Mouse (Mus musculus) heart, postnatal 14 days (tissue): Measurements from ENCODE around the gene Gpsm2. TPM values are rescaled to one million over a fixed set of nuclear protein-coding genes. Genes with fewer than 3 reads are reported as not detected.
A peak's percentile ranks its signal among the peaks of the same experiment; 100 is the strongest.
"Not testable (repeated sequence)": the region's sequence is repeated elsewhere in the genome, so short reads cannot be mapped to it uniquely, and the experiment has no call there.

ENCODE experiments used
- DNase-seq, 2 experiments: peaks; one replicate each; pipeline ENCODE4 v3.0.0; 2021 to 2022
- intact Hi-C: fragments of 180-260 bp; cut with DNase I; formaldehyde crosslinking; loops from one replicate; pipeline ENCODE4 v1.15.1; 2025
- total RNA-seq, 2 experiments: library from RNA; stranded (reverse); gene quantifications; 2 replicates each; pipeline ENCODE4 v1.2.3; 2021

The Gpsm2 gene
- total RNA-seq, 2 experiments from 2014 or later, result 3.7 to 5.1 TPM

DNA sequence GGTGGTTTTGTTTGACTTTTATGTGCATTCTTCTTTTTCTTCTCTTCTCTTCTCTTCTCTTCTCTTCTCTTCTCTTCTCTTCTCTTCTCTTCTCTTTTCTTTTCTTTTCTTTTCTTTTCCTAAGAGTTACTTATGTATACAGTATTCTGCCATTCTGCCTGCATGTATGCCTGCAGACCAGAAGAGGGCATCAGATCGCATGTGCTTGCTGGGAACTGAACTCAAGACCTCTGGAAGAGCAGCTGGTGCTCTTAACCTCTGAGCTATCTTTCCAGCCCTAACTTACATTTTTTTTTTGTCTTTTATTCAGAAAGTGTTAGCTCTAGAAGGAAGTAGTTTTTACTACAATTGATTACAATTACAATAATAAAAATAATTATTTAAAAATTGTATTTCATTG lies 61.2 kb downstream of the Gpsm2 start:
- intact Hi-C loops, result no loop called here

DNA sequence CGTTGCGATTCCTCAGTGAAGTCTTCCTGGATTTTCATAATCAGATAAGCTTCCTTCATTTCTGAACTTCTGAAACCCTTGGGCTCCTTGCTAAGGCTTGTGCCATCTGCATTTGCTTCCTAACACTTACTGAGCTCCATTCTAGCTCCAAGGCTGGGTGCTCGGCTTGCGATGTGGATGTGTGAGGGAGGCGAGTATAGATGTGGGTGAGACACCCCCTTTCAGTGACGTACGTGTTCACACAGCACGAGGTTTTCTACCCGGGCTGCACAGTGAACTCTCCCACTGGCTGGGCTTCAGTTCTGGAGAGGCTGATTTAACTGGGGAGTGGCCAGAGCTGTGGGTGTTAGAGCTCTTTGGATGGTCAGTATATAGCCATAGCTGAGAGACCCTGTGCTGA lies 63.5 kb downstream of the Gpsm2 start:
- no peak for DNase-seq
- intact Hi-C loops, result no loop called here

More for the DNA sequence above, 61.2 kb downstream of the Gpsm2 start:
- DNase-seq, result no peak

DNA sequence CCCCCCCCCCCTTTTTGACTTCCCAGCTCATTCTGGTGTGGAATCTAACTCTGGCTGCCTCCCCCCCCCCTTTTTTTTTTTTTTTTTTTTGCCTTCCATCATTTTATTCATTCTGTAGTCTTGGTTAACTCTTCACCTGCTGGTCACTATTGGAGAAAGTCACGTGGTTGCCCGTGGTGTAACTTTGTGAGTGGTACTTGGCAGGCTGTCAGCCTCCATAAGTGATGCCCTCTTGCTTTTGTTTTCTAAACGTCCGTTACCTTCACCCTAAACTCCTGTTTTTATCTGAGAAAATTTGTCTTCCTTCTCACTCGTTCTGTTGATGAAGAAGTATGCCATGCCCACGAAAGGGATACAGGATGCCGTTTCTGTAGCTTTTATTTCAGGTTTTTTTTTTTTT lies 66.6 kb downstream of the Gpsm2 start:
- no peak for DNase-seq
- intact Hi-C loops, result no loop called here

DNA sequence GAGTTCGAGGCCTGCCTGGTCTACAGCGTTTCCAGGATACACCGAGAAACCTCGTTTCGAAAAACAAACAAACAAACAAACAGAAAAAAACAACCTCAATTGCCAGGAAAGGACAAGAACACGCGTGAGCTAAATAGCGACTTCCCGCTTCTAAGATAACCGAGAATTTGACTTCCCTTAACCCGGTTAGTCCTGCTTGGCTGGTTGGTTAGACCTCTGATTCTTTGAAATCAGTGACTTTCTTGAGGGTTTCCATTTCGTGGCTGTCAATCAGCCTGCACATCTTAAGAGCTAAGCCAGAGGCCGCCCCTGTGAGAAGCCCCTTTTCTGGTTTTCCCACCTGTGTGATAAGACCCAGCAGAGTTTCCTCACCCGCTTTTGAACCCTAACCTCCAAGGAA lies 67.5 kb downstream of the Gpsm2 start:
- intact Hi-C loops, result loop anchor here (5.0 kb wide), 1 partner anchor 82 kb away; the partner anchor contains the start of gene Taf13
- no peak for DNase-seq

DNA sequence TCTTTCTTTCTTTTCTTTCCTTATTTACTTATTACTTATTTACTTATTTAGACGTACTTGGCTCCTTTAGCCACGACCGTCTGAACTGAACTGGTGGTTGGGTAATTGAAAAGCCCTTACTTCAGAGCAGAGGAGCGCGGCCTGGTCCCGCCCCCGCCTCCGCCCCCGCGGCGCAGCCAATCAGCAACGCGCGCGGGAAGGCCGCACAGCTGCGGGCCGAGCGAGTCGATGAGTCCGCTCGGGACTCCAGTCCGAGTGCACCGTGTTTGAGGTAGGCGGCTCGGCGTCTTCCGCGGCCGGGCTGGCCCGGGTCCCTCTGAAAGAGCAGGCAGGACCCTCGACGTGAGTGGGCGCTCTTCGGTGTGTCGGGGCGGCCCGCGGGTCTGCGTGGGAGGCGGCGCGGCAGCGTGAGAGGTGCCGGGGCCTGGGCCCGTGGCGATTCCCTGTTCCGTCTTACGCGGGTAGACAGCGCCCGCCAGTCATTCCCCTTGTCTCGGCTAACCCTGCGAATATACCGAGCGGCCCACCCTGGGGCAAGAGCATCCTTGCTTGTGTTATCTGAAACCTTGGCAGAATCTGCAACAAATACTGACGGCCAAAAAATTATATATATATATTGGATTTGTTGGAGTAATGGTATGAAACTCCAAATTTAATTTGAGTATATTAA lies 68.3 kb downstream of the Gpsm2 start, which contains the start of gene Clcc1:
Gene Clcc1 (plus strand): TSS at position 204 of the 670 bp plus-strand sequence.
- peak; percentile 97 to 98 for DNase-seq
- intact Hi-C loops, result loop anchor here (5.0 kb wide), 1 partner anchor 82 kb away; the partner anchor contains the start of gene Taf13

DNA sequence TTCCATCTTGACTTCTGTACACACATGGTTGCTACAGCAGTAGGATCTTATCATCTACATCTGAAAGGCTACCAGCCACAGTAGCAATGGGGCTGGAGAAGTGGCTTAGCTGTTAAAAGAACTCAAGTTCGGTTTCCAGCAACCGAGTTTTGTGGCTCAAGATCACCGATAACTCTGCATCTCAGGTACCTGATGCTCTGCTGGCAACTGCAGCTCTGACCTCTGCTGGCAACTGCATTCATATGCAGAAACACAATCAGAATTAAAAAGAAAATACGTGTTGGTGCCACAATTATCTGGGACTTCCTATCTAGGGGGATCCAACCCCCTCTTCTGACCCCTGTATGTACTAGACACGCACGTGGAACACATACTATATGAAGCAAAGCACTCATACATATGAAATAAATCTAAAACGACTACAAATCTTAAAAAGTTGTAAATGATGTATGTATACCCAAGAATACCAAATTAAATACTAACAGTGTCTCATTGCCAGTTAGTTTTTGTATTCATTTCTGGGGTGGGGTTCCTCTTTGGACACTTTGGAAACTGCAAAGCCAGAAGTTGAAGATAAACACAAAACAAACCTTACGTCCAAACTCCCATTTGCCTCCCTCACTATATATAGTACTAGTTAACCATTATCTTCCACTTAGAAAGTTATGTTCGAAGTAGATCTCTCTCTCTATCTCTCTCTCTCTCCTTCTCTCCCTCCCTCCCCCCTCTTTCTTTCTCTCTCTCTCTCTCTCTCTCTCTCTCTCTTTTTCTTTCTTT lies 69.1 kb downstream of the Gpsm2 start:
- intact Hi-C loops, result loop anchor here (5.0 kb wide), 1 partner anchor 81 kb away; the partner anchor contains the start of gene Taf13

DNA sequence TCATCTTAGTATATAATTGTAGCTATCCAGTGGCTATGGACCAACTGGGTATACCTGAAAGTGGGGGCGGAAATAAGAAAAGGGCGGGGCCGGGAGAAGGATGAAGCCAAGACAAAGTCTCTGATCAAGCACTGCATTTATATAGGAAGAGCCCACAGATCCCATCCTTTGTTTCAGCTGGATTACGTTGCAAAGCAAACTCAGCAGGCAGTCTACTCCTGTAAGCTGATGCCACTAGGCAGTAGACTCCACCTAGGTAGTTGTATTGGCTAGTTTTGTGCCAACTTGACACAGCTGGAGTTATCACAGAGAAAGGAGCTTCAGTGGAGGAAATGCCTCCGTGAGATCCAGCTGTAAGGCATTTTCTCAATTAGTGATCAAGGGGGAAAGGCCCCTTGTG lies 74.4 kb downstream of the Gpsm2 start:
- DNase-seq, result not testable (repeated sequence)
- intact Hi-C loops, result loop anchor here (10.0 kb wide), 1 partner anchor 243 kb away; no protein-coding TSS in a partner anchor

More for the DNA sequence above, 69.1 kb downstream of the Gpsm2 start:
- DNase-seq, result no peak

DNA sequence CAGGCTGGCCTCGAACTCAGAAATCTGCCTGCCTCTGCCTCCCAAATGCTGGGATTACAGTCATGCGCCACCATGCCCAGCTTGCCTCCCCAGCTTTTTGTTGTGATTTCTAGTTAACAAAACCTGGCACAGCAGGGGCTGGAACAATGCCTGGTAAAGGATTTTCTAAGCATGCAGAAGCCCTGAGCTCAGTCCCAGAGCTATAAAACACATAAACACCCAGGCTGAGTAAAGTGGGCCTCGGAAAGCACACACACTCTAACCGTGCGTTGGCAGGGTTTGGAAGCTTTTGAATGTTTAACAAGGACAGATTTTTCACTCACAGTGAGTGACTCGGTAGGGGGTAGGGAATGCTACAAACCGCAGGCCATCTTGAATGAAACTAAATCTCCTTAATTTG lies 76.1 kb downstream of the Gpsm2 start:
- intact Hi-C loops, result loop anchor here (10.0 kb wide), 1 partner anchor 241 kb away; no protein-coding TSS in a partner anchor
- DNase-seq, result no peak

DNA sequence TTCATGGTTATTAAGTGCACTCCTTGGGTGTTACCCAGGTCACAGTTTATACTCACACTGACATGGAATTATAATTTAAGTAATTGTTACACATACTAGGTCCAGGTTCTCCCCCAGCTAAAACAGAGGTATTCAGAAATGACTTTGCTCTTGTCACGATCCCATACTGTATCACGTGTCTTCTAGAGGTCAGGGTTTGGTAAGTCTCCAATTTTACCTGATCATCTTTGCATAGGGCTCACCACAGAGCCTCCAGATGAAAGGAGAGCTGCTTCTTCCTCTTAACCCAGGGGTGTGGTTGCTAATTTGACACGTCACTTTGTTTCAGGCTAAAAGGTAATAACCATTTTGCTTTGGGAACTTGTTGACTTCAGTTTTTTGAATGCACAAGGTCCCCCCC lies 77.3 kb downstream of the Gpsm2 start:
- no peak for DNase-seq
- intact Hi-C loops, result loop anchor here (10.0 kb wide), 1 partner anchor 240 kb away; no protein-coding TSS in a partner anchor

DNA sequence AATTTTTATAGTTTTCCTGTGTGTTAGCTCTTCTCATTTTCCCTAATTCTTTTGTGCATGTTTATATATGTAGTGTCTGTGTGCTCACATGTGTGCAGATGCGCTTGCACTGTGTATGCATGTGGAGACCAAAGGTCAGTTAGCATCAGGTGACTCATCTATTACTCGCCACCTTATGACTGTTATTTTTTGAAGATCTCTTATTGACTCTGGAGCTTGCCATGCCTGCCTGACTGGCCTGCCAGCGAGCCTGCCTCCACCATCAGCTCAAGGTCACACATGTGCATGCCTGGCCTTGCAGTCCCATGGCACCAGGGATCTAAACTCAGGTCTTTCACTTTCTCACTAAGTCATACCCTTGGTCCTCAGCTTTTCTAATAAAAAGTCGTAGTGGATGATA lies 81.1 kb downstream of the Gpsm2 start:
- no peak for DNase-seq
- intact Hi-C loops, result loop anchor here (10.0 kb wide), 1 partner anchor 236 kb away; no protein-coding TSS in a partner anchor

DNA sequence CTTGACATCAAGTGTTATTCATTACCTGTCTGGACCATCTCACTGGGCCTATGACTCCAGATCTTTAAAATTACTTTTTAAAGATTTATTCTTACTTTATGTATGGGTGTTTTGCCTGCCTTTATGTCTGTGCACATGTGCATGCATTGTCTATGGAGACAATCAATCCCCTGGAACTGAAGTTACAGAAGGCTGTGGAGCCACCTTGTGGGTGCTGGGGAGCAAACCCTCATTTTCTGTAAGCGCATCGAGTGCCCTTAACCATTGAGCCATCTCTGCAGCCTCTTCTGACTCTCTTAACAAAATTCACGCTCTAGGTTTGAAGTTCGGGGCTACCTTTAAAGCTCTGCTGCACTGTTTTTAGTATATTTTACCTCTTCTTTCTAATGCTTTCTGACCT lies 82.7 kb downstream of the Gpsm2 start:
- intact Hi-C loops, result no loop called here

DNA sequence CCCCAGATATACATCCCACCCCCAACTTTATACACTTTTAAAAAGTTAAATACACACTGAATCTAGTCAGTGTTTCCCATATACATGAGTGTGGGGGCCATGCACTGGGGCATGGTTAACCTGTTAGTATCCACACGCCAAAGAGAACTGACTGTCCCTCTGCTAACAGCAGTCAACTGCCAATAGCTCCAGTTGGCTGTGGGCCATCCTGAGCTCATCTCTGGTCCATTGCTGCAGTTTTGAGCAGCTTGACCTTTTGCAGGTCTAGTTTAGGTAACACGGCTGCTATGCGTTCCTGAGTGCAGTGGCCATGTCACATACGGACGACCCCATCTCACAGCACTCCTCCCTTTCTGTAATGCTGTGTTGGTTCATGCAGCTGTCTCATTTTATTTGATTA lies 87.3 kb downstream of the Gpsm2 start:
- no peak for DNase-seq

More for the DNA sequence above, 82.7 kb downstream of the Gpsm2 start:
- no peak for DNase-seq

More for the DNA sequence above, 87.3 kb downstream of the Gpsm2 start:
- intact Hi-C loops, result no loop called here

Other genes starting within 250 kb of the Gpsm2 start
- not detected for gene 1700013F07Rik, start 188.2 kb downstream of the Gpsm2 start, total RNA-seq
- under 1 TPM; 0.24 to 0.81 TPM for gene 5330417C22Rik, start 185.8 kb downstream of the Gpsm2 start, total RNA-seq
- 10 to 100 TPM; 25.4 to 25.6 TPM for gene Tmem167b, start 159.8 kb downstream of the Gpsm2 start, total RNA-seq
- 10 to 100 TPM; 17.3 to 17.8 TPM for gene Taf13, start 150.6 kb downstream of the Gpsm2 start, total RNA-seq
- 1 to 10 TPM; 8.9 to 9.0 TPM for gene Wdr47, start 131.0 kb downstream of the Gpsm2 start, total RNA-seq
- 10 to 100 TPM; 35.5 to 36.0 TPM for gene Clcc1, start 68.4 kb downstream of the Gpsm2 start, total RNA-seq
- under 1 TPM in 1 of 2 experiments, not detected in 1; 0.07 TPM for gene Aknad1, start 17.3 kb upstream of the Gpsm2 start, total RNA-seq
- 10 to 100 TPM; 25.9 to 31.3 TPM for gene Stxbp3, start 118.2 kb upstream of the Gpsm2 start, total RNA-seq
- under 1 TPM in 1 of 2 experiments, not detected in 1; 0.12 TPM for gene Fndc7, start 167.7 kb upstream of the Gpsm2 start, total RNA-seq
- gene Prpf38b, start 189.4 kb upstream of the Gpsm2 start, total RNA-seq, result 10 to 100 TPM; 27.7 to 28.1 TPM
- gene Henmt1, start 217.6 kb upstream of the Gpsm2 start, total RNA-seq, result not detected
- gene Gm9857, start 218.1 kb upstream of the Gpsm2 start, total RNA-seq, result not detected